Mouse (Mus musculus): ENCODE data around the gene Ablim2.

Gene Ablim2

GRCm38 (mm10) chr5:35876236-35876635 is 118.6 kb downstream of the Ablim2 start:
- in situ Hi-C loops (cut with MboI; ENCODE audit: low sequenced_read_pairs), result no loop called here

GRCm38 (mm10) chr5:35879199-35879598 is 121.5 kb downstream of the Ablim2 start:
- in situ Hi-C loops (cut with MboI; ENCODE audit: low sequenced_read_pairs), result no loop called here

GRCm38 (mm10) chr5:35882391-35882790 is 124.7 kb downstream of the Ablim2 start:
- in situ Hi-C loops (cut with MboI; ENCODE audit: low sequenced_read_pairs), result no loop called here

- in situ Hi-C loops (cut with MboI; ENCODE audit: low sequenced_read_pairs), result no loop called here
Observed at GRCm38 (mm10) chr5:35884262-35884661, 126.6 kb downstream of the Ablim2 start.

GRCm38 (mm10) chr5:35884689-35885088 is 127.0 kb downstream of the Ablim2 start:
- in situ Hi-C loops (cut with MboI; ENCODE audit: low sequenced_read_pairs), result loop anchor here (5.0 kb wide), 1 partner anchor 88 kb away; no protein-coding TSS in a partner anchor

- in situ Hi-C loops (cut with MboI; ENCODE audit: low sequenced_read_pairs), result loop anchor here (5.0 kb wide), 1 partner anchor 83 kb away; no protein-coding TSS in a partner anchor
Observed at GRCm38 (mm10) chr5:35888959-35889358, 131.3 kb downstream of the Ablim2 start.

GRCm38 (mm10) chr5:35889641-35890040 is 132.0 kb downstream of the Ablim2 start:
- in situ Hi-C loops (cut with MboI; ENCODE audit: low sequenced_read_pairs), result loop anchor here (5.0 kb wide), 1 partner anchor 83 kb away; no protein-coding TSS in a partner anchor

- in situ Hi-C loops (cut with MboI; ENCODE audit: low sequenced_read_pairs), result no loop called here
Observed at GRCm38 (mm10) chr5:35890985-35891730, 133.5 kb downstream of the Ablim2 start.

- in situ Hi-C loops (cut with MboI; ENCODE audit: low sequenced_read_pairs), result no loop called here
Observed at GRCm38 (mm10) chr5:35892363-35892762, 134.7 kb downstream of the Ablim2 start.

- in situ Hi-C loops (cut with MboI; ENCODE audit: low sequenced_read_pairs), result no loop called here
Observed at GRCm38 (mm10) chr5:35893093-35893804, 135.6 kb downstream of the Ablim2 start, which contains the start of gene Afap1. Gene Afap1, plus strand, starts transcription at chr5:35893319.

- in situ Hi-C loops (cut with MboI; ENCODE audit: low sequenced_read_pairs), result no loop called here
Observed at GRCm38 (mm10) chr5:35893805-35894260, 136.2 kb downstream of the Ablim2 start.

- in situ Hi-C loops (cut with MboI; ENCODE audit: low sequenced_read_pairs), result no loop called here
Observed at GRCm38 (mm10) chr5:35894295-35895047, 136.8 kb downstream of the Ablim2 start.

- in situ Hi-C loops (cut with MboI; ENCODE audit: low sequenced_read_pairs), result no loop called here
Observed at GRCm38 (mm10) chr5:35895926-35896325, 138.2 kb downstream of the Ablim2 start.

GRCm38 (mm10) chr5:35896556-35896955 is 138.9 kb downstream of the Ablim2 start:
- in situ Hi-C loops (cut with MboI; ENCODE audit: low sequenced_read_pairs), result no loop called here

- in situ Hi-C loops (cut with MboI; ENCODE audit: low sequenced_read_pairs), result no loop called here
Observed at GRCm38 (mm10) chr5:35897147-35897546, 139.5 kb downstream of the Ablim2 start.

GRCm38 (mm10) chr5:35898114-35898513 is 140.4 kb downstream of the Ablim2 start:
- in situ Hi-C loops (cut with MboI; ENCODE audit: low sequenced_read_pairs), result no loop called here

- in situ Hi-C loops (cut with MboI; ENCODE audit: low sequenced_read_pairs), result no loop called here
Observed at GRCm38 (mm10) chr5:35898994-35899393, 141.3 kb downstream of the Ablim2 start.

- in situ Hi-C loops (cut with MboI; ENCODE audit: low sequenced_read_pairs), result no loop called here
Observed at GRCm38 (mm10) chr5:35900401-35901225, 142.9 kb downstream of the Ablim2 start.

- in situ Hi-C loops (cut with MboI; ENCODE audit: low sequenced_read_pairs), result no loop called here
Observed at GRCm38 (mm10) chr5:35901226-35901809, 143.6 kb downstream of the Ablim2 start.

GRCm38 (mm10) chr5:35903456-35903855 is 145.8 kb downstream of the Ablim2 start:
- in situ Hi-C loops (cut with MboI; ENCODE audit: low sequenced_read_pairs), result no loop called here
